Mouse (Mus musculus) small intestine, adult 2 months (tissue): ENCODE results near the gene Col4a2. TPM values are rescaled to one million over a fixed set of nuclear protein-coding genes. Genes with fewer than 3 reads are reported as not detected.
A peak's percentile ranks its signal among the peaks of the same experiment; 100 is the strongest.

Experiments
- H3K27ac ChIP-seq: fragments of 200-500 bp; 2 replicates; pipeline ENCODE4 v1.5.1; 2012; ENCODE audit warnings: low read depth, low read length, control low read depth, inconsistent platforms; ENCODE audit not compliant: insufficient read depth
- H3K27me3 ChIP-seq: fragments of 200-500 bp; 2 replicates; pipeline ENCODE4 v1.6.1; 2012; ENCODE audit warnings: mild to moderate bottlenecking, moderate library complexity, low read length, inconsistent platforms; ENCODE audit not compliant: control insufficient read depth, insufficient read depth
- H3K36me3 ChIP-seq: fragments of 200-500 bp; 2 replicates; pipeline ENCODE4 v1.6.1; 2012; ENCODE audit warnings: mild to moderate bottlenecking, low read length, control low read depth, inconsistent platforms; ENCODE audit not compliant: control insufficient read depth, insufficient read depth
- H3K4me1 ChIP-seq: fragments of 200-500 bp; 2 replicates; pipeline ENCODE4 v1.6.1; 2012; ENCODE audit warnings: low read length, inconsistent platforms, mixed read lengths; ENCODE audit not compliant: control insufficient read depth, insufficient read depth, insufficient read length
- H3K4me3 ChIP-seq: fragments of 200-500 bp; 2 replicates; pipeline ENCODE4 v1.5.1; 2012; ENCODE audit warnings: low read depth, mild to moderate bottlenecking, control low read depth, inconsistent platforms, low read length, moderate library complexity
- CTCF ChIP-seq: fragments of 200-500 bp; IDR thresholded peaks from 2 replicates; pipeline ENCODE4 v1.5.1; 2012; ENCODE audit warnings: low read depth, mild to moderate bottlenecking, control low read depth, inconsistent platforms, low read length, moderate library complexity, mixed read lengths; ENCODE audit not compliant: insufficient replicate concordance, insufficient read length; ENCODE audit errors: extremely low read depth
- POLR2A ChIP-seq: fragments of 200-500 bp; IDR thresholded peaks from 2 replicates; pipeline ENCODE4 v1.6.1; 2012; ENCODE audit warnings: low read depth, mild to moderate bottlenecking, control low read depth, inconsistent platforms, low read length, moderate library complexity
- WGBS: fragments of 180-500 bp; shearing (Covaris S2); methylation state at CpG from one replicate; pipeline ENCODE4 v1.1.7; 2018; 5-methylcytosine and 5-hydroxymethylcytosine counted together
- polyA plus RNA-seq: library from polyadenylated mRNA; depleted of rRNA; stranded (reverse); fragments of >200 nt; gene quantifications from 2 replicates; pipeline ENCODE4 v1.2.3, GENCODE M21; 2012

Col4a2 gene
- polyA plus RNA-seq, 1 experiment = 35.6 TPM

DNA sequence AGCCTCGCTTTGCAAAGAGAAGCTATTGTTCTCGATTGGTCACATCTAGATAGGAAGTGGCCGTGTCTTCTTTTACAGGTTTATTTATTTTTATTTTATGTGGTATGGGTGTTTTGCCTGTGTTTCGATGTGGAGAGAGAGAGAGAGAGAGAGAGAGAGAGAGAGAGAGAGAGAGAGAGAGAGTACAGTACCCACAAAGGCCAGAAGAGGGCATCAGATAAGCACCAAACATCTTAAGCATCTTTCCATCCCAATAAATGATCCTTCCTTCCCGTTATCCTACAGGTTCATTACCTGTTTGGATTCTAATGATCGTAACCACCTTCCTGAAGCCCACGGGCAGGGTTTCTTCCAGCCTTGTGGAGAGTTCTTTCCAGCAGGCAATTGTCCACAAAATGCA, 110.5 kb downstream of the Col4a2 start:
- H3K27me3 ChIP-seq = no peaks in the 10 kb centered on the region
- no peak for TF ChIP-seq POLR2A
- no peak for TF ChIP-seq CTCF

DNA sequence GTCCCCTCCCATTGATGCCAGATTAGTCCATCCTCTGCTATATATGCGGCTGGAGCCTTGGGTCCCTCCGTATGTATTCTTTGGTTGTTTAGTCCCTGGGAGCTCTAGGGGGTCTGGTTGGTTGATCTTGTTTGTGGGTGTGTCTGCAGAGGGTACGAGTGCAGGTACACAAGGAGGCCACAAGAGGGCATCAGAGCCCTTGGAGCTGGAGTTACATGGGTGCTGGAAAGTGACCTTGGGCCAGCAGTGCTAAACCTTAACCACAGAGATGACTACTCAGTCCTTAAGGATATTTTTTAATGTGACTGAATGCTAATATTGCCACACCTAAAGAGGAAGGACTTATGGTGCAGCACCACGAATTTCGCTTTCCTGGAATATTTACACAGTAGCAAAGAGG, 118.1 kb downstream of the Col4a2 start:
- no peak overlapping the region for H3K4me3 ChIP-seq
- TF ChIP-seq CTCF = peak; percentile 72; the same call in 1 of the 2 replicates
- TF ChIP-seq POLR2A = no peak
- 71% methylated on average over 5 of the region's 5 CpGs for WGBS
- no peaks in the 10 kb centered on the region for H3K27me3 ChIP-seq
- no peaks in the 10 kb centered on the region for H3K4me1 ChIP-seq
- H3K36me3 ChIP-seq = no peaks in the 10 kb centered on the region
- H3K27ac ChIP-seq = no peak overlapping the region

More for the DNA sequence above, 110.5 kb downstream of the Col4a2 start:
- WGBS = 63% methylated on average over 7 of the region's 7 CpGs
- H3K4me1 ChIP-seq = no peaks in the 10 kb centered on the region
- H3K36me3 ChIP-seq = no peaks in the 10 kb centered on the region
- no peak overlapping the region for H3K4me3 ChIP-seq
- no peak overlapping the region for H3K27ac ChIP-seq

- H3K27ac ChIP-seq = no peak overlapping the region
- 83% methylated on average over 12 of the region's 12 CpGs for WGBS
- no peaks in the 10 kb centered on the region for H3K27me3 ChIP-seq
- H3K4me3 ChIP-seq = no peak overlapping the region
- no peaks in the 10 kb centered on the region for H3K36me3 ChIP-seq
- TF ChIP-seq POLR2A = no peak
- no peak for TF ChIP-seq CTCF
- no peaks in the 10 kb centered on the region for H3K4me1 ChIP-seq
These were observed 125.3 kb downstream of the Col4a2 start for GRCm38 (mm10) chr8:11437862-11438261.

- Histone ChIP-seq H3K27ac (no peak overlapping the region), H3K4me1 (no peaks in the 10 kb centered on the region), H3K36me3 (no peaks in the 10 kb centered on the region), H3K4me3 (no peak overlapping the region), H3K27me3 (no peaks in the 10 kb centered on the region)
- no peak for TF ChIP-seq POLR2A
- no peak for TF ChIP-seq CTCF
- WGBS = 90% methylated on average over 6 of the region's 6 CpGs
These were observed 128.7 kb downstream of the Col4a2 start for GRCm38 (mm10) chr8:11441291-11441690.

DNA sequence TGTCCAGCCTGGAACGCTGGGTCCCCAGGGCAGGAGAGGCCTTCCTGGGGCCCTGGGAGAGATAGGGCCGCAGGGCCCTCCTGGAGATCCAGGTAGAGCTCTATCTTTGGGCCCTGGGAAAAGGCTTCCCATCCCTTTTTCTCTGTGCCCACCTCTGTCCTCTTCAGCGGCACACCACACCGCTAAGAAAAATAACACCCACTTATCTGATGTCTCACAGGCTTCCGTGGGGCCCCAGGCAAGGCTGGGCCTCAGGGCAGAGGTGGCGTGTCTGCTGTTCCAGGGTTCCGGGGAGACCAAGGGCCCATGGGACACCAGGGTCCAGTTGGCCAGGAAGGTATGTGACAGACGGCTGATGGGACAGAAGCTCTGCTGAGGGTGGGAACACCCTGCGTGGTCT, 131.0 kb downstream of the Col4a2 start:
- WGBS = 66% methylated on average over 9 of the region's 9 CpGs
- Histone ChIP-seq H3K36me3 (no peaks in the 10 kb centered on the region), H3K27ac (no peak overlapping the region), H3K27me3 (no peaks in the 10 kb centered on the region), H3K4me1 (no peaks in the 10 kb centered on the region), H3K4me3 (no peak overlapping the region)
- TF ChIP-seq POLR2A (no peak), CTCF (no peak)

- H3K36me3 ChIP-seq = no peaks in the 10 kb centered on the region
- WGBS = 79% methylated on average over 7 of the region's 7 CpGs
- no peaks in the 10 kb centered on the region; the same call in 1 of the 2 replicates for H3K4me1 ChIP-seq
These were observed 131.6 kb downstream of the Col4a2 start for GRCm38 (mm10) chr8:11444216-11444615.

GRCm38 (mm10) chr8:11445790-11446189, 133.2 kb downstream of the Col4a2 start:
- Histone ChIP-seq H3K4me3 (no peak overlapping the region), H3K27ac (no peak overlapping the region), H3K4me1 (peaks cover under 1% of the 10 kb centered on the region; the same call in 1 of the 2 replicates), H3K27me3 (no peaks in the 10 kb centered on the region), H3K36me3 (no peaks in the 10 kb centered on the region)
- 94% methylated on average over 13 of the region's 13 CpGs for WGBS
- TF ChIP-seq POLR2A = no peak
- no peak for TF ChIP-seq CTCF

More at GRCm38 (mm10) chr8:11444216-11444615, 131.6 kb downstream of the Col4a2 start:
- no peaks in the 10 kb centered on the region for H3K27me3 ChIP-seq
- TF ChIP-seq POLR2A = no peak
- no peak for TF ChIP-seq CTCF
- no peak overlapping the region for H3K27ac ChIP-seq
- no peak overlapping the region for H3K4me3 ChIP-seq
